Comparison of ENCODE assay signal across 26 mouse cellular contexts in the genomic region with DNA sequence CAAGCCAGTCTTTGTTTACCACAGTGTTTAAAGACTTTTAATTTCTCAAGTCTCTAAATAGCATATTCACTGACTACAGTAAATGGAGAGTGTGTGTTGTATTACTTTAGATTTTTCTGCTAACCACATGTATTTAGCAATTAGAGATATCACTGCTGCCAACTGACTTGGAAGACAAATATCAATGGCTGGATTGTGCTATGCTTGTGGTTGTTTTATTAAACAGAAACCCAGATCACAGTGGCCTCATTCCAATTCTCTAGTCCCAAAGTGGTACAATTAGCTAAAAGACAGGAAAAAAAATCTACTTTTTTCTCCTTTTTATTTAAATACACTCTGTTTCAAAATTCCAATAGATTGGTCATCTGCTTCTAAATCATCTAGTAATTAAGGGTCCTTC.
DNase-seq lines count a peak whose midpoint lies in the region; ATAC-seq and TF ChIP-seq lines count a peak whose summit lies in the region.
"Had no signal": no experiment of that assay in that cellular context is flagged by ENCODE, and none has a peak within 500 bp of the region (broad histone marks: within the 10 kb centered on the region; RNA-seq: fewer than 3 reads in every experiment).

No protein-coding gene starts in this region.

- no peaks in the 10 kb centered on the region for H3K36me3 ChIP-seq in embryonic facial prominence, embryonic 14.5 days (ENCODE audit: control insufficient read depth, insufficient read depth, low read length)
- H3K36me3 ChIP-seq in embryonic facial prominence, embryonic 10.5 days (replicated peaks), result no peaks in the 10 kb centered on the region
- H3K36me3 ChIP-seq: embryonic facial prominence, embryonic 12.5 days; embryonic facial prominence, embryonic 15.5 days; forebrain, embryonic 10.5 days; forebrain, embryonic 12.5 days; forebrain, embryonic 15.5 days; G1E had no signal

- no peaks in the 10 kb centered on the region for H3K27me3 ChIP-seq in embryonic facial prominence, embryonic 14.5 days (replicated peaks; ENCODE audit: control insufficient read depth, insufficient read depth, low read length)
- H3K27me3 ChIP-seq in embryonic facial prominence, embryonic 10.5 days (replicated peaks; ENCODE audit: low read depth, poor library complexity, severe bottlenecking), result no peaks in the 10 kb centered on the region
- H3K27me3 ChIP-seq: embryonic facial prominence, embryonic 12.5 days; embryonic facial prominence, embryonic 15.5 days; forebrain, embryonic 12.5 days; forebrain, embryonic 15.5 days had no signal

- no peaks in the 10 kb centered on the region for H3K9me3 ChIP-seq in embryonic facial prominence, embryonic 14.5 days (ENCODE audit: control insufficient read depth, low read length)
- H3K9me3 ChIP-seq in embryonic facial prominence, embryonic 10.5 days, result no peaks in the 10 kb centered on the region
- H3K9me3 ChIP-seq: embryonic facial prominence, embryonic 12.5 days; embryonic facial prominence, embryonic 15.5 days; forebrain, embryonic 10.5 days; forebrain, embryonic 12.5 days; forebrain, embryonic 15.5 days; G1E had no signal

- no peak overlapping the region for H3K9ac ChIP-seq in embryonic facial prominence, embryonic 14.5 days (ENCODE audit: low read depth, low read length)
- H3K9ac ChIP-seq: embryonic facial prominence, embryonic 12.5 days; embryonic facial prominence, embryonic 15.5 days; forebrain, embryonic 12.5 days; forebrain, embryonic 15.5 days had no signal

- no peaks in the 10 kb centered on the region for H3K4me1 ChIP-seq in embryonic facial prominence, embryonic 14.5 days (ENCODE audit: control insufficient read depth, insufficient read depth, low read length)
- H3K4me1 ChIP-seq in embryonic facial prominence, embryonic 10.5 days, result no peaks in the 10 kb centered on the region
- H3K4me1 ChIP-seq: embryonic facial prominence, embryonic 12.5 days; embryonic facial prominence, embryonic 15.5 days; forebrain, embryonic 10.5 days; forebrain, embryonic 12.5 days; forebrain, embryonic 15.5 days had no signal

- no peak for ATAC-seq in embryonic facial prominence, embryonic 14.5 days (ENCODE audit: low read depth)
- ATAC-seq: CD4-positive, CD25-positive, alpha-beta regulatory T cell, adult 4 months; forebrain, embryonic 15.5 days had no signal

- H3K4me2 ChIP-seq in embryonic facial prominence, embryonic 14.5 days (ENCODE audit: low read depth, low read length), result no peak overlapping the region
- H3K4me2 ChIP-seq: embryonic facial prominence, embryonic 12.5 days; embryonic facial prominence, embryonic 15.5 days; forebrain, embryonic 12.5 days; forebrain, embryonic 15.5 days had no signal

- TF ChIP-seq CTCF in brain, embryonic 14.5 days (IDR thresholded peaks at IDR 0.05; ENCODE audit: borderline replicate concordance, extremely low read depth, insufficient read depth, insufficient read length), result no peak

- no peak overlapping the region for H3K4me3 ChIP-seq in embryonic facial prominence, embryonic 14.5 days (ENCODE audit: low read depth, low read length)
- no peak overlapping the region for H3K4me3 ChIP-seq in embryonic facial prominence, embryonic 10.5 days
- H3K4me3 ChIP-seq: embryonic facial prominence, embryonic 12.5 days; embryonic facial prominence, embryonic 15.5 days; erythroblast, embryonic 14.5 days; forebrain, embryonic 10.5 days; forebrain, embryonic 12.5 days; forebrain, embryonic 15.5 days had no signal

- DNase-seq in embryonic facial prominence, embryonic 14.5 days (ENCODE audit: low spot score), result peak; percentile 4
- no peak for DNase-seq in embryonic facial prominence, embryonic 10.5 days (ENCODE audit: low spot score)
- DNase-seq in layer of hippocampus, adult 9-10 months (ENCODE audit: low spot score), result peak; percentile 12
- DNase-seq in layer of hippocampus, adult 8-10 months (ENCODE audit: low spot score in 2 of 2), result no peak
- peak; percentile 59 for DNase-seq in Muller cell, postnatal 12 days (ENCODE audit: inconsistent ontology term)
- peak; percentile 2 for DNase-seq in brain, embryonic 14.5 days (ENCODE audit: low read depth)
- no peak for DNase-seq in testis, postnatal 14 days (ENCODE audit: low spot score)
- DNase-seq: adrenal gland, adult 2 months; adrenal gland, postnatal 10 days; adrenal gland, postnatal 25 days; B cell, adult 2 months; cerebellum, adult 11 months; cerebellum, adult 18-20 months; cerebellum, adult 8-10 months; cerebellum, adult 9-11 months; cerebellum, postnatal 14 days; cerebellum, postnatal 36 days; embryo, embryonic 11 days had no signal

- H3K27ac ChIP-seq in embryonic facial prominence, embryonic 14.5 days (replicated peaks; ENCODE audit: low read depth, low read length), result no peak overlapping the region
- H3K27ac ChIP-seq in embryonic facial prominence, embryonic 10.5 days (replicated peaks), result no peak overlapping the region
- H3K27ac ChIP-seq: embryonic facial prominence, embryonic 12.5 days; embryonic facial prominence, embryonic 15.5 days; forebrain, embryonic 10.5 days; forebrain, embryonic 12.5 days; forebrain, embryonic 15.5 days had no signal

- no peak for TF ChIP-seq POLR2A in brain, embryonic 14.5 days (IDR thresholded peaks at IDR 0.05; ENCODE audit: borderline replicate concordance, extremely low read depth, insufficient read depth, insufficient read length, poor library complexity, severe bottlenecking)

Comparison
In these comparisons a context has a peak if more than half of its experiments do, and no peak if none do; other contexts are left out.
1. DNase-seq: peak in embryonic facial prominence, embryonic 14.5 days (single experiment), layer of hippocampus, adult 9-10 months (single experiment), Muller cell, postnatal 12 days (single experiment) and brain, embryonic 14.5 days (single experiment); none in embryonic facial prominence, embryonic 10.5 days (single experiment), layer of hippocampus, adult 8-10 months (0 of 2) and testis, postnatal 14 days (single experiment).